In genomic region chr7:63896276-63896967, GRCm38 (mm10) we compare ENCODE assay signal across 8 mouse cellular contexts. TPM values are rescaled to one million over a fixed set of nuclear protein-coding genes. Genes with fewer than 3 reads are reported as not detected.
A peak's percentile ranks its signal among the peaks of the same experiment; 100 is the strongest.
DNase-seq lines count a peak whose midpoint lies in the region; ATAC-seq and TF ChIP-seq lines count a peak whose summit lies in the region.

No protein-coding gene starts in this region.

- H3K4me1 ChIP-seq in ES-E14 (ENCODE audit: control insufficient read depth in 2 of 2, insufficient read depth in 2 of 2, low read length in 2 of 2, poor library complexity in 1 of 2), result peaks cover 2 to 19% of the 10 kb centered on the region in 2 experiments; a peak in 2 of 4 replicates
- peaks cover 64% of the 10 kb centered on the region for H3K4me1 ChIP-seq in forebrain, embryonic 13.5 days
- peaks cover 14% of the 10 kb centered on the region for H3K4me1 ChIP-seq in limb, embryonic 14.5 days (ENCODE audit: control insufficient read depth, insufficient read depth, low read length)
- peaks cover 17% of the 10 kb centered on the region for H3K4me1 ChIP-seq in stomach, postnatal 0 days (replicated peaks; ENCODE audit: control insufficient read depth, insufficient read depth)

- no peak for TF ChIP-seq POLR2A in limb, embryonic 14.5 days (IDR thresholded peaks at IDR 0.05; ENCODE audit: borderline replicate concordance, extremely low read depth, insufficient read depth, insufficient read length)

- in situ Hi-C loops in ES-E14 (cut with MboI; ENCODE audit: low sequenced_read_pairs in 2 of 2, unreplicated experiment in 2 of 2), result no loop called here

- H3K27ac ChIP-seq in ES-E14 (ENCODE audit: insufficient read depth, low read depth, low read length, poor library complexity, severe bottlenecking), result peak overlapping the region; percentile 46
- H3K27ac ChIP-seq in forebrain, embryonic 13.5 days, result peak overlapping the region; percentile 69; the same call in 1 of the 2 replicates
- no peak overlapping the region; the same call in 1 of the 2 replicates for H3K27ac ChIP-seq in limb, embryonic 14.5 days (replicated peaks; ENCODE audit: low read depth, low read length)
- peak overlapping the region; percentile 96 for H3K27ac ChIP-seq in stomach, postnatal 0 days (replicated peaks)

- peaks cover 1% of the 10 kb centered on the region; the same call in 1 of the 2 replicates for H3K36me3 ChIP-seq in ES-E14 (ENCODE audit: control insufficient read depth, insufficient read depth, low read length, poor library complexity, severe bottlenecking)
- peaks cover 3% of the 10 kb centered on the region for H3K36me3 ChIP-seq in forebrain, embryonic 13.5 days (ENCODE audit: poor library complexity, severe bottlenecking)
- H3K36me3 ChIP-seq in limb, embryonic 14.5 days (ENCODE audit: control insufficient read depth, insufficient read depth, low read length), result no peaks in the 10 kb centered on the region
- no peaks in the 10 kb centered on the region; the same call in 1 of the 2 replicates for H3K36me3 ChIP-seq in stomach, postnatal 0 days (ENCODE audit: control insufficient read depth, insufficient read depth, low read length)

- H3K4me3 ChIP-seq in ES-E14 (ENCODE audit: insufficient read depth in 1 of 2, low read depth in 1 of 2, low read length in 2 of 2, poor library complexity in 1 of 2, severe bottlenecking in 1 of 2), result peak overlapping the region; percentile 52 to 62
- peak overlapping the region; percentile 33 for H3K4me3 ChIP-seq in forebrain, embryonic 13.5 days
- peak overlapping the region; percentile 31 for H3K4me3 ChIP-seq in limb, embryonic 14.5 days (replicated peaks; ENCODE audit: low read length)
- H3K4me3 ChIP-seq in stomach, postnatal 0 days (ENCODE audit: low read depth, low read length), result peak overlapping the region; percentile 31

- 17% methylated on average over 17 of the region's 17 CpGs for WGBS in forebrain, embryonic 13.5 days
- 16% methylated on average over 16 of the region's 17 CpGs for WGBS in limb, embryonic 14.5 days
- 25% methylated on average over 17 of the region's 17 CpGs for WGBS in stomach, postnatal 0 days

- no peak for TF ChIP-seq CTCF in stomach, postnatal 0 days (IDR thresholded peaks at IDR 0.05; ENCODE audit: low read depth)

- H3K9me3 ChIP-seq in ES-E14 (ENCODE audit: control insufficient read depth, insufficient read depth, low read depth, low read length), result no peaks in the 10 kb centered on the region
- no peaks in the 10 kb centered on the region for H3K9me3 ChIP-seq in forebrain, embryonic 13.5 days (replicated peaks)
- H3K9me3 ChIP-seq in limb, embryonic 14.5 days (ENCODE audit: control insufficient read depth, low read length), result no peaks in the 10 kb centered on the region
- H3K9me3 ChIP-seq in stomach, postnatal 0 days (ENCODE audit: control insufficient read depth, low read length), result no peaks in the 10 kb centered on the region

- DNase-seq in heart, adult 11 months, result peak; percentile 97
- no peak for DNase-seq in heart, postnatal 10 days
- DNase-seq in ES-E14 (ENCODE audit: low read depth, low spot score), result no peak
- DNase-seq in limb, embryonic 14.5 days (ENCODE audit: low spot score), result no peak
- peak; percentile 42 for DNase-seq in stomach, postnatal 0 days (ENCODE audit: low spot score)
- no peak for DNase-seq in frontal cortex, postnatal 14 days (ENCODE audit: low spot score in 2 of 2)
- no peak for DNase-seq in adrenal gland, adult 18-20 months (ENCODE audit: low spot score in 2 of 2)

- peak overlapping the region; percentile 66 for H3K4me2 ChIP-seq in forebrain, embryonic 13.5 days
- H3K4me2 ChIP-seq in limb, embryonic 14.5 days (replicated peaks; ENCODE audit: low read depth, low read length, severe bottlenecking), result peak overlapping the region; percentile 73
- peak overlapping the region; percentile 64 for H3K4me2 ChIP-seq in stomach, postnatal 0 days (replicated peaks; ENCODE audit: low read depth)

- peak overlapping the region; percentile 66 for H3K9ac ChIP-seq in ES-E14 (ENCODE audit: insufficient read depth, low read depth, low read length, poor library complexity, severe bottlenecking)
- H3K9ac ChIP-seq in forebrain, embryonic 13.5 days, result peak overlapping the region; percentile 68
- peak overlapping the region; percentile 58 for H3K9ac ChIP-seq in limb, embryonic 14.5 days (ENCODE audit: low read depth, low read length, severe bottlenecking)
- H3K9ac ChIP-seq in stomach, postnatal 0 days (ENCODE audit: low read length), result peak overlapping the region; percentile 59

- intact Hi-C loops in heart, postnatal 10 days (cut with DNase I), result loop anchor here (2.0 kb wide), 2 partner anchors 40 to 42 kb away; no protein-coding TSS in a partner anchor

- TF ChIP-seq EP300 in stomach, postnatal 0 days (optimal IDR thresholded peaks at IDR 0.05), result no peak

- peak; percentile 9; the same call in 1 of the 2 replicates for ATAC-seq in forebrain, embryonic 13.5 days
- no peak for ATAC-seq in limb, embryonic 14.5 days (ENCODE audit: low FRiP score, low read depth)
- ATAC-seq in stomach, postnatal 0 days (ENCODE audit: low FRiP score, low TSS enrichment), result peak; percentile 4; the same call in 1 of the 2 replicates

- H3K27me3 ChIP-seq in forebrain, embryonic 13.5 days, result 0 out of 2 replicates have a peak, but pooled peaks cover 4% of the 10 kb centered on the region
- no peaks in the 10 kb centered on the region for H3K27me3 ChIP-seq in limb, embryonic 14.5 days (ENCODE audit: control insufficient read depth, insufficient read depth, low read length)
- H3K27me3 ChIP-seq in stomach, postnatal 0 days (ENCODE audit: control insufficient read depth, insufficient read depth, low read length), result no peaks in the 10 kb centered on the region

TF ChIP-seq in ES-E14, 5 proteins besides CTCF, POLR2A, EP300 and RAD21:
- no peak for TF ChIP-seq HCFC1 (IDR thresholded peaks at IDR 0.05; ENCODE audit: borderline replicate concordance, insufficient read depth, low read length)
- no peak for TF ChIP-seq ZC3H11A (IDR thresholded peaks at IDR 0.05; ENCODE audit: borderline replicate concordance, low read depth, low read length)
- TF ChIP-seq ZNF384 (IDR thresholded peaks at IDR 0.05; ENCODE audit: low read depth, low read length), result no peak
- no peak for TF ChIP-seq MAFK (IDR thresholded peaks at IDR 0.05; ENCODE audit: insufficient read depth, low read depth, low read length)
- no peak for TF ChIP-seq CHD2 (IDR thresholded peaks at IDR 0.05; ENCODE audit: low read depth, low read length)

RNA-seq across cellular contexts. Expression of gene E030018B13Rik, which starts 20.2 kb away (rescaled TPM):
- not detected for total RNA-seq in heart, postnatal 10 days (2021)
- total RNA-seq in ES-E14 (2012; rRNA removed), result 0.21 TPM in 1 of 2 replicates, not detected in the other
- polyA plus RNA-seq in forebrain, embryonic 13.5 days (2015; fragmentation: Nextera tagmentation; extraction: Ambion mirVana), result 0.22 TPM in 1 of 2 replicates, not detected in the other
- not detected in 2 replicates for polyA plus RNA-seq in limb, embryonic 14.5 days (2012; rRNA removed)
- not detected in 2 replicates for polyA plus RNA-seq in limb, embryonic 14.5 days (2014; fragmentation: Nextera tagmentation; extraction: Ambion mirVana)
- not detected in 2 replicates for polyA plus RNA-seq in stomach, postnatal 0 days (2015; fragmentation: Nextera tagmentation; extraction: Ambion mirVana)
- total RNA-seq in adrenal gland, adult 18-20 months (2021), result not detected

RNA-seq across cellular contexts. Expression of gene Klf13, which starts 42.3 kb away (rescaled TPM):
- 10 to 100 TPM; 63.9 to 96.0 TPM for total RNA-seq in heart, postnatal 10 days (2021)
- total RNA-seq in ES-E14 (2012; rRNA removed), result 25.8 and 29.4 TPM in 2 replicates
- 30.4 and 33.5 TPM in 2 replicates for polyA plus RNA-seq in forebrain, embryonic 13.5 days (2015; fragmentation: Nextera tagmentation; extraction: Ambion mirVana)
- polyA plus RNA-seq in limb, embryonic 14.5 days (2012; rRNA removed), result 9.9 and 12.3 TPM in 2 replicates
- polyA plus RNA-seq in limb, embryonic 14.5 days (2014; fragmentation: Nextera tagmentation; extraction: Ambion mirVana), result 27.0 and 28.0 TPM in 2 replicates
- polyA plus RNA-seq in stomach, postnatal 0 days (2015; fragmentation: Nextera tagmentation; extraction: Ambion mirVana), result 25.0 and 26.9 TPM in 2 replicates
- 10 to 100 TPM; 52.5 to 58.4 TPM for total RNA-seq in adrenal gland, adult 18-20 months (2021)

Comparison
In these comparisons a context has a peak if more than half of its experiments do, and no peak if none do; other contexts are left out.
1. DNase-seq: peak in heart, adult 11 months (single experiment) and stomach, postnatal 0 days (single experiment); none in heart, postnatal 10 days (0 of 2), ES-E14 (single experiment), limb, embryonic 14.5 days (single experiment), frontal cortex, postnatal 14 days (0 of 2) and adrenal gland, adult 18-20 months (0 of 2).
2. Peak in every context shown above with its lines, with median percentiles within 50 percentile points of each other: H3K4me3 ChIP-seq, H3K9ac ChIP-seq and H3K4me2 ChIP-seq.